Mouse (Mus musculus) CH12.LX (cell line): ENCODE measurements around the gene Klhdc8b. TPM values are rescaled to one million over a fixed set of nuclear protein-coding genes. Genes with fewer than 3 reads are reported as not detected.

Source experiments
- DNase-seq: peaks from one replicate; pipeline ENCODE4 v3.0.0-alpha.2; 2013; ENCODE audit errors: extremely low read depth
- H3K27ac ChIP-seq: 2 replicates; pipeline ENCODE4 v1.5.1; 2012; ENCODE audit warnings: low read depth, mild to moderate bottlenecking, control low read depth, moderate library complexity; ENCODE audit not compliant: insufficient read depth
- H3K27me3 ChIP-seq: replicated peaks from 2 replicates; pipeline ENCODE3; 2012; ENCODE audit warnings: inconsistent platforms
- H3K36me3 ChIP-seq, 2 experiments: replicated peaks in 1 of 2; 2 replicates each; pipeline versions ENCODE3 to v1.6.1; 2012; ENCODE audit warnings: inconsistent platforms in 1 of 2, low read length in 1 of 2, mild to moderate bottlenecking in 1 of 2, mixed read lengths in 1 of 2, moderate library complexity in 1 of 2; ENCODE audit not compliant: control insufficient read depth in 1 of 2, insufficient read depth in 1 of 2
- H3K4me1 ChIP-seq, 2 experiments: 2 replicates each; pipeline ENCODE4 v1.6.1; 2012; ENCODE audit warnings: inconsistent platforms in 1 of 2, moderate library complexity in 1 of 2; ENCODE audit not compliant: insufficient read depth in 2 of 2, control insufficient read depth in 1 of 2
- H3K4me2 ChIP-seq: 2 replicates; pipeline ENCODE4 v1.6.1; 2012; ENCODE audit warnings: low read depth, mild to moderate bottlenecking, control low read depth; ENCODE audit not compliant: poor library complexity, insufficient read depth, severe bottlenecking
- H3K4me3 ChIP-seq, 3 experiments: fragments of 150-350 bp in 1 of 3; sonication (generic) in 1 of 3; replicated peaks in 1 of 3; 2 replicates each; pipeline versions ENCODE3 to v1.5.1; 2011 to 2012; ENCODE audit warnings: low read depth in 2 of 3, low read length in 2 of 3, mild to moderate bottlenecking in 2 of 3, moderate library complexity in 2 of 3, control low read depth in 1 of 3, improper control_type of control experiment in 1 of 3, inconsistent platforms in 1 of 3, mixed read lengths in 1 of 3; ENCODE audit not compliant: poor library complexity in 1 of 3
- H3K79me2 ChIP-seq: replicated peaks from 2 replicates; pipeline ENCODE4 v1.6.1; 2012; ENCODE audit warnings: mild to moderate bottlenecking, moderate library complexity; ENCODE audit not compliant: control insufficient read depth, poor library complexity, insufficient read depth, severe bottlenecking; ENCODE audit errors: extremely low read depth
- H3K9ac ChIP-seq: 2 replicates; pipeline ENCODE4 v1.6.1; 2012; ENCODE audit warnings: low read depth, mild to moderate bottlenecking, control low read depth, moderate library complexity; ENCODE audit not compliant: insufficient read depth
- H3K9me3 ChIP-seq: replicated peaks from 2 replicates; pipeline ENCODE3; 2012; ENCODE audit warnings: low read length, inconsistent platforms, mixed read lengths
- CTCF ChIP-seq, 2 experiments: IDR thresholded peaks in 1 of 2; conservative IDR thresholded peaks in 1 of 2; 2 replicates each; pipeline ENCODE4 v1.5.1; 2011 to 2012; ENCODE audit warnings: low read depth in 2 of 2, low read length in 2 of 2, improper control_type of control experiment in 1 of 2, inconsistent platforms in 1 of 2, mild to moderate bottlenecking in 1 of 2, moderate library complexity in 1 of 2
- E2F4 ChIP-seq: IDR thresholded peaks from 2 replicates; pipeline ENCODE4 v1.6.1; 2011; ENCODE audit warnings: low read depth, low read length, improper control_type of control experiment; ENCODE audit not compliant: insufficient replicate concordance
- ELF1 ChIP-seq: IDR thresholded peaks from 2 replicates; pipeline ENCODE4 v1.6.1; 2014; ENCODE audit warnings: low read depth, mild to moderate bottlenecking, inconsistent platforms, low read length, improper control_type of control experiment
- GABPA ChIP-seq: IDR thresholded peaks from 2 replicates; pipeline ENCODE4 v1.6.1; 2012; ENCODE audit warnings: low read depth, low read length, improper control_type of control experiment, inconsistent platforms; ENCODE audit not compliant: insufficient replicate concordance
- JUN ChIP-seq: IDR thresholded peaks from 2 replicates; pipeline ENCODE4 v1.6.1; 2011; ENCODE audit warnings: low read depth, mild to moderate bottlenecking, low read length, improper control_type of control experiment, moderate library complexity; ENCODE audit not compliant: insufficient read depth
- JUND ChIP-seq: conservative IDR thresholded peaks from 2 replicates; pipeline ENCODE4 v1.6.1; 2011; ENCODE audit warnings: low read depth, low read length, improper control_type of control experiment
- KAT2A ChIP-seq: IDR thresholded peaks from 2 replicates; pipeline ENCODE4 v1.6.1; 2012; ENCODE audit warnings: low read length, improper control_type of control experiment, inconsistent platforms; ENCODE audit not compliant: insufficient replicate concordance
- MAZ ChIP-seq: IDR thresholded peaks from 2 replicates; pipeline ENCODE4 v1.6.1; 2012; ENCODE audit warnings: low read depth, mild to moderate bottlenecking, inconsistent platforms, low read length, improper control_type of control experiment, moderate library complexity
- MEF2A ChIP-seq: IDR thresholded peaks from 2 replicates; pipeline ENCODE4 v1.6.1; 2014; ENCODE audit warnings: low read depth, mild to moderate bottlenecking, inconsistent platforms, low read length, improper control_type of control experiment, borderline replicate concordance
- MXI1 ChIP-seq: IDR thresholded peaks from 2 replicates; pipeline ENCODE4 v1.6.1; 2011; ENCODE audit warnings: mild to moderate bottlenecking, low read depth, low read length, improper control_type of control experiment
- NELFE ChIP-seq: IDR thresholded peaks from 2 replicates; pipeline ENCODE4 v1.6.1; 2011; ENCODE audit warnings: low read depth, low read length, improper control_type of control experiment
- NRF1 ChIP-seq: IDR thresholded peaks from 2 replicates; pipeline ENCODE4 v1.6.1; 2014; ENCODE audit warnings: low read depth, mild to moderate bottlenecking, inconsistent platforms, low read length, improper control_type of control experiment, moderate library complexity
- PAX5 ChIP-seq: IDR thresholded peaks from 2 replicates; pipeline ENCODE4 v1.6.1; 2012; ENCODE audit warnings: low read length, inconsistent platforms, mixed read lengths
- POLR2AphosphoS2 ChIP-seq: IDR thresholded peaks from 2 replicates; pipeline ENCODE4 v1.6.1; 2011; ENCODE audit warnings: low read depth, low read length, improper control_type of control experiment
- RAD21 ChIP-seq: IDR thresholded peaks from 2 replicates; pipeline ENCODE4 v1.6.1; 2011; ENCODE audit warnings: low read depth, mild to moderate bottlenecking, low read length, improper control_type of control experiment, moderate library complexity
- RCOR1 ChIP-seq: conservative IDR thresholded peaks from 2 replicates; pipeline ENCODE4 v1.6.1; 2012; ENCODE audit warnings: low read depth, mild to moderate bottlenecking, inconsistent platforms, low read length, improper control_type of control experiment
- SIN3A ChIP-seq: IDR thresholded peaks from 2 replicates; pipeline ENCODE4 v1.6.1; 2012; ENCODE audit warnings: low read length, improper control_type of control experiment, inconsistent platforms
- SMC3 ChIP-seq: IDR thresholded peaks from 2 replicates; pipeline ENCODE4 v1.6.1; 2011; ENCODE audit warnings: low read depth, low read length, improper control_type of control experiment
- TCF12 ChIP-seq: IDR thresholded peaks from 2 replicates; pipeline ENCODE4 v1.6.1; 2014; ENCODE audit warnings: low read depth, mild to moderate bottlenecking, inconsistent platforms, low read length, improper control_type of control experiment
- USF1 ChIP-seq: IDR thresholded peaks from 2 replicates; pipeline ENCODE4 v1.6.1; 2014; ENCODE audit warnings: low read depth, mild to moderate bottlenecking, inconsistent platforms, low read length, improper control_type of control experiment
- USF2 ChIP-seq: conservative IDR thresholded peaks from 2 replicates; pipeline ENCODE4 v1.6.1; 2011; ENCODE audit warnings: low read depth, low read length, improper control_type of control experiment
- ZC3H11A ChIP-seq: IDR thresholded peaks from 2 replicates; pipeline ENCODE4 v1.6.1; 2012; ENCODE audit warnings: low read depth, mild to moderate bottlenecking, inconsistent platforms, low read length, improper control_type of control experiment
- ZKSCAN1 ChIP-seq: IDR thresholded peaks from 2 replicates; pipeline ENCODE4 v1.6.1; 2012; ENCODE audit warnings: low read depth, inconsistent platforms, low read length, improper control_type of control experiment, borderline replicate concordance
- ZMIZ1 ChIP-seq: IDR thresholded peaks from 2 replicates; pipeline ENCODE4 v1.6.1; 2012; ENCODE audit warnings: low read depth, mild to moderate bottlenecking, inconsistent platforms, low read length, improper control_type of control experiment
- ZNF384 ChIP-seq: IDR thresholded peaks from 2 replicates; pipeline ENCODE4 v1.6.1; 2012; ENCODE audit warnings: low read depth, low read length, improper control_type of control experiment, inconsistent platforms
- dilution Hi-C: fragments of 300-500 bp; cut with MboI; formaldehyde crosslinking; loops from 2 replicates; pipeline ENCODE4 v1.14.3; 2020; ENCODE audit warnings: low sequenced_read_pairs; ENCODE audit not compliant: extremely low pct_unique_long_range_greater_than_20kb, extremely low pct_ligation_motif_present
- in situ Hi-C: fragments of 300-500 bp; cut with MboI; formaldehyde crosslinking; loops from 3 replicates; pipeline ENCODE4 v1.14.3; 2019; ENCODE audit warnings: low sequenced_read_pairs, low pct_ligation_motif_present, low pct_unique_long_range_greater_than_20kb, mixed read lengths
- polyA plus RNA-seq: library from polyadenylated mRNA; unstranded; fragments of >175 nt; gene quantifications from 2 replicates; pipeline ENCODE4 v1.2.1, GENCODE M21; 2012; ENCODE audit warnings: low read depth; ENCODE audit not compliant: insufficient read length
- total RNA-seq, 2 experiments: library from RNA; depleted of rRNA; stranded (reverse); fragments of 300-350 nt in 1 of 2; fragments of >200 nt in 1 of 2; gene quantifications; 2 replicates each; pipeline ENCODE4 v1.2.3; 2012 to 2014

Gene Klhdc8b
- total and polyA plus RNA-seq, 3 experiments = 1.9 to 5.2 (median 3.5) TPM

DNA sequence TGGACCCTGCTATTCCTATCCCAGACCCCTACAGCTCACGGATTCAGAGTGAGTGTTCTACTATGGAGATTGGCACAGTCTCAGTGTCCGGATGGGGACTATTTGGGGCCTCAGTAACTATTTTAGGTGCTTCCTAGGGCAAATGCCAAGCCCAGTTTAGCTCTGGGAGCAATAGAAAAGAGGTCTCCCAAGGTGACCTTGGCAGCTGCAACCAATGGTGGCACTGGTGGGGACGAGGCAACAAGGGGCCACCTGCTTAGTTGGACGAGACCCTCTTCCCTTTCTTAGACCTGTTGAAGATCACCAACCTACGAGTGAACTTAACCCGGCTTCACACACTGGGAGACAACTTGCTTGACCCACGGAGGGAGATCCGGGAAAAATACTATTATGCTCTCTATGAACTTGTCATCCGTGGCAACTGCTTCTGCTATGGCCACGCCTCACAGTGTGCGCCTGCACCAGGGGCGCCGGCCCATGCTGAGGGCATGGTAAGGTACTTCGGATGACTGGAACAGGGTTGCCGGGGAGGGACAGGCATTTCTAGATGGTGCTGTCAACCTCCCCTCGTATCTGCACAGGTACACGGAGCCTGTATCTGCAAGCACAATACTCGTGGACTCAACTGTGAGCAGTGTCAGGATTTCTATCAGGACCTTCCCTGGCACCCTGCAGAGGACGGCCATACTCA is 20.3 kb upstream of the Klhdc8b start:
- in situ Hi-C loops = no loop called here
- Histone ChIP-seq H3K27ac (no peak overlapping the region), H3K36me3 (no peaks in the 10 kb centered on the region), H3K4me2 (no peak overlapping the region), H3K79me2 (no peaks in the 10 kb centered on the region), H3K4me3 (no peak overlapping the region), H3K27me3 (peaks cover 6% of the 10 kb centered on the region), H3K9ac (no peak overlapping the region), H3K9me3 (no peaks in the 10 kb centered on the region), H3K4me1 (no peaks in the 10 kb centered on the region)
- TF ChIP-seq CTCF (conservative IDR thresholded peaks at IDR 0.05 in 1 of 2, IDR thresholded peaks at IDR 0.05 in 1 of 2; ENCODE audit: low read depth in 2 of 2, low read length in 2 of 2) (no peak), MAZ (no peak), SMC3 (no peak), ZMIZ1 (no peak), ZC3H11A (no peak), JUN (no peak), ZKSCAN1 (no peak), POLR2AphosphoS2 (no peak), SIN3A (no peak), KAT2A (no peak), GABPA (no peak), MEF2A (no peak), ZNF384 (no peak), TCF12 (no peak), NELFE (no peak)
- dilution Hi-C loops = no loop called here
- DNase-seq = no peak

DNA sequence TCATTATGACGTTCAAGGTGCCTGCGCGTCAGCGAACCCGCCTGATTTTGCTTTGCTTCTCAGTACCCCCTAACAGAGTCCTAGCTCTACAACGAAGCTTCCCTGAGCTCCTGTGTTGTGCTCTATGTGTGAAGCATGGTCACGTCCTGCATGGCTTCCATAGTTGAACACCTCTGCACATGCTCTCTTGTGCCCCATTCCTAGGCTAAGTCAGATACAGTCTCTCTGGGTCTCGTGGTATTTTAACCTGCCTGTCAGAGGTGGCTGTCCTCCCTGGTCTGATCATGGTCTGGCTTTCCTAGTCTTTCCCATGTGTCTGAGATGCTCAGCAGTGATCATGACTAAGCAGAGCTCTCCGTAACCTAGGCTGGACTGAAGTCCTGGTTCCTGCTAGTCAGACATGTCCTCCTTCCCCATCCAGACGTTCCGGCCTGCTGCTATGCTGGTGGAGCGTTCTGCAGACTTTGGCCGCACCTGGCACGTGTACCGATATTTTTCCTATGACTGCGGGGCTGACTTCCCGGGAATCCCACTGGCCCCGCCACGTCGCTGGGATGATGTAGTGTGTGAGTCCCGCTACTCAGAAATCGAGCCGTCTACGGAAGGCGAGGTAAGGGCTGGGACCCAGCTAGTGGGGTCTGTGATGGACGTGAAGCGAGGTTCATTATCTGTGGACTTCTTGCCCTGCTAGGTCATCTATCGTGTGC is 19.6 kb upstream of the Klhdc8b start:
- H3K4me2 ChIP-seq = no peak overlapping the region
- dilution Hi-C loops (no loop called here), in situ Hi-C loops (no loop called here)
- no peaks in the 10 kb centered on the region for H3K36me3 ChIP-seq
- no peak overlapping the region for H3K4me3 ChIP-seq
- peaks cover 4% of the 10 kb centered on the region for H3K27me3 ChIP-seq
- H3K9me3 ChIP-seq = no peaks in the 10 kb centered on the region
- no peaks in the 10 kb centered on the region for H3K79me2 ChIP-seq
- H3K4me1 ChIP-seq = no peaks in the 10 kb centered on the region
- no peak for DNase-seq
- TF ChIP-seq ELF1 (no peak), RAD21 (no peak), MXI1 (no peak), USF1 (no peak), ZMIZ1 (no peak), E2F4 (no peak), RCOR1 (no peak), SMC3 (no peak), USF2 (no peak), TCF12 (no peak), KAT2A (no peak), NRF1 (no peak), PAX5 (no peak), SIN3A (no peak), JUND (no peak)
- H3K27ac ChIP-seq = no peak overlapping the region
- H3K9ac ChIP-seq = no peak overlapping the region
